Mouse (Mus musculus): ENCODE measurements around the gene 1700061G19Rik.

GRCm38 (mm10) chr17:56877426-56877825 is 2.1 kb downstream of the 1700061G19Rik start:
- TF ChIP-seq CTCF (IDR thresholded peaks at IDR 0.05; ENCODE audit: extremely low read depth, insufficient read depth, insufficient read length, insufficient replicate concordance) = no peak
- no peak for TF ChIP-seq POLR2A (IDR thresholded peaks at IDR 0.05; ENCODE audit: low read depth, low read length)

Data from spleen, adult 2 months (tissue).